Mouse (Mus musculus): Measurements from ENCODE around the gene Gpc5.

GRCm38 (mm10) chr14:116543746-116544145 lies 1451.7 kb downstream of the Gpc5 start:
- TF ChIP-seq CTCF (IDR thresholded peaks at IDR 0.05; ENCODE audit: low read depth), result no peak
- no peak for TF ChIP-seq EP300 (optimal IDR thresholded peaks at IDR 0.05)
